20 mouse cellular contexts compared by ENCODE assay signal in the genomic region with DNA sequence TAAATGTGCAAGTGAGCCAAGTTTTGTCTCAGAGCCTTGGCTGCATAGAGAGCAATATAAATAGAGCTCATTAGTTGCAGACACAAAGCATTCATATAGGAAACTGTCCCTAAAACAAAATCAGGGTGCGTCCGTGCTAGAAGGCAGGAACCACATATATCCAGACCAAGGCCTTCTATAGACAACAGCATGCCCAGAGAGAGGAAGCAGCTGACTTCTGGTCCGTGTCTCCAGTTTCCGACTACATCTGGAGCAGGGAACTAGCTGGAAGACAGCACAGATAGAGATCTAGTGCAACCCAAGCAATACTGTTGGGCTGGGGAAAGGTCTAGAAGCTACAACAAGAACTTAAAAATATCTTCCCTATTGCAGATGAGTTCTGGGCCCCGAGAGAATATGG.
DNase-seq lines count a peak whose midpoint lies in the region; ATAC-seq and TF ChIP-seq lines count a peak whose summit lies in the region.
"Had no signal": no experiment of that assay in that cellular context is flagged by ENCODE, and none has a peak within 500 bp of the region (broad histone marks: within the 10 kb centered on the region; RNA-seq: fewer than 3 reads in every experiment).

No protein-coding gene starts in this region.

- no peak for ATAC-seq in limb, embryonic 13.5 days (ENCODE audit: low FRiP score, low read depth)
- peak; percentile 75 for ATAC-seq in lung, postnatal 0 days
- ATAC-seq in embryonic facial prominence, embryonic 13.5 days (ENCODE audit: insufficient number of reproducible peaks, insufficient read depth, low FRiP score, low TSS enrichment, low read depth): no peak
- ATAC-seq in limb, embryonic 15.5 days (ENCODE audit: insufficient number of reproducible peaks, low FRiP score, low TSS enrichment, low read depth): no peak
- ATAC-seq in forebrain, postnatal 0 days: no peak
- ATAC-seq: forebrain, embryonic 16.5 days had no signal

- peak; percentile 88 for TF ChIP-seq EP300 in lung, postnatal 0 days (IDR thresholded peaks at IDR 0.05)

- no peaks in the 10 kb centered on the region for H3K27me3 ChIP-seq in limb, embryonic 13.5 days
- 0 out of 2 replicates have a peak, but pooled peaks cover 6% of the 10 kb centered on the region for H3K27me3 ChIP-seq in limb, embryonic 10.5 days (ENCODE audit: low read depth, poor library complexity, severe bottlenecking)
- no peaks in the 10 kb centered on the region for H3K27me3 ChIP-seq in lung, postnatal 0 days (replicated peaks; ENCODE audit: insufficient read depth, low read length)
- H3K27me3 ChIP-seq in embryonic facial prominence, embryonic 13.5 days: no peaks in the 10 kb centered on the region
- no peaks in the 10 kb centered on the region for H3K27me3 ChIP-seq in limb, embryonic 15.5 days
- H3K27me3 ChIP-seq in forebrain, postnatal 0 days (ENCODE audit: insufficient read depth, low read length): no peaks in the 10 kb centered on the region
- H3K27me3 ChIP-seq: forebrain, embryonic 12.5 days; heart, embryonic 15.5 days; hindbrain, embryonic 13.5 days had no signal

- 0 out of 2 replicates have a peak overlapping the region, but pooled peaks have one; percentile 6 for H3K27ac ChIP-seq in limb, embryonic 13.5 days
- H3K27ac ChIP-seq in limb, embryonic 10.5 days: no peak overlapping the region
- H3K27ac ChIP-seq in lung, postnatal 0 days (ENCODE audit: low read length): no peak overlapping the region; the same call in 1 of the 2 replicates
- H3K27ac ChIP-seq in embryonic facial prominence, embryonic 13.5 days: peak overlapping the region; percentile 12; the same call in 1 of the 2 replicates
- H3K27ac ChIP-seq in limb, embryonic 15.5 days: 0 out of 2 replicates have a peak overlapping the region, but pooled peaks have one; percentile 12
- no peak overlapping the region for H3K27ac ChIP-seq in forebrain, postnatal 0 days (ENCODE audit: low read depth, low read length)
- H3K27ac ChIP-seq: forebrain, embryonic 12.5 days; heart, adult 2 months; heart, embryonic 15.5 days; hindbrain, embryonic 13.5 days had no signal

- H3K4me2 ChIP-seq in limb, embryonic 13.5 days (replicated peaks): no peak overlapping the region
- no peak overlapping the region for H3K4me2 ChIP-seq in lung, postnatal 0 days (replicated peaks; ENCODE audit: low read depth, low read length)
- H3K4me2 ChIP-seq in embryonic facial prominence, embryonic 13.5 days: no peak overlapping the region
- H3K4me2 ChIP-seq in limb, embryonic 15.5 days: no peak overlapping the region
- H3K4me2 ChIP-seq in forebrain, postnatal 0 days (ENCODE audit: low read depth): no peak overlapping the region
- H3K4me2 ChIP-seq: forebrain, embryonic 12.5 days; heart, embryonic 11.5 days; heart, embryonic 15.5 days; hindbrain, embryonic 13.5 days had no signal

- no peak for TF ChIP-seq CTCF in lung, postnatal 0 days (IDR thresholded peaks at IDR 0.05)
- TF ChIP-seq CTCF in forebrain, postnatal 0 days (IDR thresholded peaks at IDR 0.05; ENCODE audit: low read depth): no peak

- no peak for DNase-seq in limb, embryonic 10.5 days (ENCODE audit: low spot score)
- DNase-seq in lung, postnatal 0 days (ENCODE audit: low spot score): peak; percentile 45
- no peak for DNase-seq in lung, postnatal 36 days
- no peak for DNase-seq in forebrain, postnatal 0 days
- DNase-seq: adrenal gland, adult 2 months; adrenal gland, postnatal 25 days; cerebellum, adult 18-20 months; cerebellum, adult 9-11 months; cerebellum, postnatal 36 days; gastrocnemius, postnatal 14 days; heart, adult 2 months; heart, postnatal 14 days had no signal

- H3K36me3 ChIP-seq in limb, embryonic 13.5 days: no peaks in the 10 kb centered on the region
- no peaks in the 10 kb centered on the region for H3K36me3 ChIP-seq in limb, embryonic 10.5 days
- no peaks in the 10 kb centered on the region for H3K36me3 ChIP-seq in lung, postnatal 0 days (ENCODE audit: insufficient read depth, low read length)
- no peaks in the 10 kb centered on the region for H3K36me3 ChIP-seq in embryonic facial prominence, embryonic 13.5 days
- H3K36me3 ChIP-seq in limb, embryonic 15.5 days: no peaks in the 10 kb centered on the region
- H3K36me3 ChIP-seq in forebrain, postnatal 0 days (ENCODE audit: insufficient read depth): no peaks in the 10 kb centered on the region
- H3K36me3 ChIP-seq: forebrain, embryonic 12.5 days; heart, embryonic 15.5 days; hindbrain, embryonic 13.5 days had no signal

- H3K4me1 ChIP-seq in limb, embryonic 13.5 days: peaks cover 36% of the 10 kb centered on the region
- H3K4me1 ChIP-seq in limb, embryonic 10.5 days: peaks cover 24% of the 10 kb centered on the region
- H3K4me1 ChIP-seq in lung, postnatal 0 days (ENCODE audit: insufficient read depth, low read depth, low read length): no peaks in the 10 kb centered on the region
- H3K4me1 ChIP-seq in embryonic facial prominence, embryonic 13.5 days: peaks cover 18% of the 10 kb centered on the region
- H3K4me1 ChIP-seq in limb, embryonic 15.5 days: peaks cover 24% of the 10 kb centered on the region
- no peaks in the 10 kb centered on the region for H3K4me1 ChIP-seq in forebrain, postnatal 0 days (ENCODE audit: insufficient read depth)
- H3K4me1 ChIP-seq: forebrain, embryonic 12.5 days; hindbrain, embryonic 13.5 days had no signal

- H3K4me3 ChIP-seq in limb, embryonic 13.5 days: no peak overlapping the region
- H3K4me3 ChIP-seq in limb, embryonic 10.5 days: no peak overlapping the region
- no peak overlapping the region for H3K4me3 ChIP-seq in lung, postnatal 0 days (ENCODE audit: low read depth, low read length)
- H3K4me3 ChIP-seq in embryonic facial prominence, embryonic 13.5 days: no peak overlapping the region
- no peak overlapping the region for H3K4me3 ChIP-seq in limb, embryonic 15.5 days
- H3K4me3 ChIP-seq in forebrain, postnatal 0 days (ENCODE audit: low read depth, low read length): no peak overlapping the region
- H3K4me3 ChIP-seq: forebrain, embryonic 12.5 days; heart, adult 2 months; heart, embryonic 15.5 days; hindbrain, embryonic 13.5 days had no signal

- no peaks in the 10 kb centered on the region for H3K9me3 ChIP-seq in limb, embryonic 13.5 days
- no peaks in the 10 kb centered on the region for H3K9me3 ChIP-seq in limb, embryonic 10.5 days (replicated peaks)
- no peaks in the 10 kb centered on the region for H3K9me3 ChIP-seq in lung, postnatal 0 days (ENCODE audit: low read length)
- H3K9me3 ChIP-seq in embryonic facial prominence, embryonic 13.5 days: no peaks in the 10 kb centered on the region
- H3K9me3 ChIP-seq in limb, embryonic 15.5 days: no peaks in the 10 kb centered on the region
- H3K9me3 ChIP-seq in forebrain, postnatal 0 days (ENCODE audit: low read length): no peaks in the 10 kb centered on the region
- H3K9me3 ChIP-seq: forebrain, embryonic 12.5 days; heart, embryonic 15.5 days; hindbrain, embryonic 13.5 days had no signal

- WGBS in limb, embryonic 13.5 days: 72% methylated on average over 5 of the region's 5 CpGs
- 89% methylated on average over 5 of the region's 5 CpGs for WGBS in limb, embryonic 10.5 days
- 43% methylated on average over 5 of the region's 5 CpGs for WGBS in lung, postnatal 0 days
- 72% methylated on average over 5 of the region's 5 CpGs for WGBS in embryonic facial prominence, embryonic 13.5 days
- WGBS in limb, embryonic 15.5 days: 71% methylated on average over 5 of the region's 5 CpGs
- WGBS in forebrain, postnatal 0 days: 86% methylated on average over 5 of the region's 5 CpGs

- no peak overlapping the region for H3K9ac ChIP-seq in limb, embryonic 13.5 days
- H3K9ac ChIP-seq in lung, postnatal 0 days (replicated peaks; ENCODE audit: low read depth): no peak overlapping the region
- no peak overlapping the region for H3K9ac ChIP-seq in embryonic facial prominence, embryonic 13.5 days
- no peak overlapping the region for H3K9ac ChIP-seq in limb, embryonic 15.5 days
- no peak overlapping the region for H3K9ac ChIP-seq in forebrain, postnatal 0 days
- H3K9ac ChIP-seq: forebrain, embryonic 12.5 days; heart, embryonic 15.5 days; hindbrain, embryonic 13.5 days had no signal

Comparison
In these comparisons a context has a peak if more than half of its experiments do, and no peak if none do; other contexts are left out.
1. H3K27ac ChIP-seq: peak in limb, embryonic 13.5 days (single experiment), embryonic facial prominence, embryonic 13.5 days (single experiment) and limb, embryonic 15.5 days (single experiment); none in limb, embryonic 10.5 days (single experiment), lung, postnatal 0 days (single experiment) and forebrain, postnatal 0 days (single experiment).